Mouse (Mus musculus) 3134 (cell line): ENCODE measurements around the gene Ajm1.
A peak's percentile ranks its signal among the peaks of the same experiment; 100 is the strongest.

Experiments
- DNase-seq: peaks from one replicate; pipeline ENCODE4 v3.0.0-alpha.2; 2011; ENCODE audit warnings: low spot score; ENCODE audit not compliant: insufficient read length; ENCODE audit errors: extremely low read depth

Ajm1 gene

GRCm38 (mm10) chr2:25581294-25581864 lies at the start of gene Ajm1:
TSS of gene Ajm1 (minus strand) at chr2:25581757.
- DNase-seq, result peak; percentile 42

- DNase-seq, result no peak
Measured at GRCm38 (mm10) chr2:25628738-25629137, 47.2 kb upstream of the Ajm1 start.

GRCm38 (mm10) chr2:25627811-25628210 lies 46.3 kb upstream of the Ajm1 start, which contains the start of gene Fcna:
TSS of gene Fcna (minus strand) at chr2:25628030.
- no peak for DNase-seq

- no peak for DNase-seq
Measured at GRCm38 (mm10) chr2:25625986-25626385, 44.4 kb upstream of the Ajm1 start.

- peak; percentile 92 for DNase-seq
Measured at GRCm38 (mm10) chr2:25621229-25622200, 40.0 kb upstream of the Ajm1 start, which contains the start of gene Tmem141. TSS of gene Tmem141 (minus strand) at chr2:25622005.

- no peak for DNase-seq
Measured at GRCm38 (mm10) chr2:25620852-25621228, 39.3 kb upstream of the Ajm1 start.

GRCm38 (mm10) chr2:25620386-25620785 lies 38.8 kb upstream of the Ajm1 start:
- no peak for DNase-seq

- no peak for DNase-seq
Measured at GRCm38 (mm10) chr2:25617578-25617977, 36.0 kb upstream of the Ajm1 start, which contains the start of gene Ccdc183. TSS of gene Ccdc183 (minus strand) at chr2:25617678.

- no peak for DNase-seq
Measured at GRCm38 (mm10) chr2:25616398-25616797, 34.8 kb upstream of the Ajm1 start.

- no peak for DNase-seq
Measured at GRCm38 (mm10) chr2:25608671-25609070, 27.1 kb upstream of the Ajm1 start.

- peak; percentile 85 for DNase-seq
Measured at GRCm38 (mm10) chr2:25607761-25608622, 26.4 kb upstream of the Ajm1 start, which contains the start of gene Rabl6. TSS of gene Rabl6 (minus strand) at chr2:25608521.

- no peak for DNase-seq
Measured at GRCm38 (mm10) chr2:25602526-25602925, 21.0 kb upstream of the Ajm1 start.

GRCm38 (mm10) chr2:25600037-25600436 lies 18.5 kb upstream of the Ajm1 start:
- no peak for DNase-seq

GRCm38 (mm10) chr2:25598749-25599148 lies 17.2 kb upstream of the Ajm1 start:
- no peak for DNase-seq

GRCm38 (mm10) chr2:25596765-25597510 lies 15.4 kb upstream of the Ajm1 start:
- no peak for DNase-seq

- DNase-seq, result no peak
Measured at GRCm38 (mm10) chr2:25591863-25592262, 10.3 kb upstream of the Ajm1 start.

- no peak for DNase-seq
Measured at GRCm38 (mm10) chr2:25588227-25588907, 6.8 kb upstream of the Ajm1 start.

GRCm38 (mm10) chr2:25587290-25587689 lies 5.7 kb upstream of the Ajm1 start:
- DNase-seq, result no peak

- no peak for DNase-seq
Measured at GRCm38 (mm10) chr2:25585601-25586000, 4.0 kb upstream of the Ajm1 start.
